Mouse (Mus musculus) urinary bladder, postnatal 36 days (tissue): ENCODE data around the gene Spata13.

Experiments used
- DNase-seq, 2 experiments: peaks; one replicate each; pipeline ENCODE4 v3.0.0; 2022; ENCODE audit warnings: low spot score in 2 of 2, mixed read lengths in 1 of 2

The Spata13 gene

GRCm38 (mm10) chr14:60715686-60716085 is 81.9 kb downstream of the Spata13 start:
- no peak for DNase-seq

DNA sequence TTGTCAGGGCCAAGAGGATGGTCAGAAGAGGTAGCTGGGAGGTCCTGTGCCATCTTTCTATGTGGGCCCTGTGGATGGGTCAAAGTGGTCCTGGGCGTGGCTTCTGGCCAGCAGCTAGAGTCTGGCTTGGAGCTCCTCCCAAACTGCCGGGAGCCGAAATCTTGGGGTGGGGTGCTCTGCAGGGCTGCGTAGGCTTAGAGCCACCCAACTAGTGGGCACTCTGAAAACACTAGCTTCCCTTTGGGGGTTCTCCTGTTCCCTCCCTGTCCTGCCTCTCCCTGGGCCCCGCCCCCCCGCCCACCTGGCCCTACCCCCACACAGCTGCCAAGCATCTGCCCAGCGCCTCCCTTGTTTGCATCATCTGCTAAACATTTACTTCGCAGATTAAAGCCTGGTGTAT is 87.5 kb downstream of the Spata13 start:
- no peak for DNase-seq

DNA sequence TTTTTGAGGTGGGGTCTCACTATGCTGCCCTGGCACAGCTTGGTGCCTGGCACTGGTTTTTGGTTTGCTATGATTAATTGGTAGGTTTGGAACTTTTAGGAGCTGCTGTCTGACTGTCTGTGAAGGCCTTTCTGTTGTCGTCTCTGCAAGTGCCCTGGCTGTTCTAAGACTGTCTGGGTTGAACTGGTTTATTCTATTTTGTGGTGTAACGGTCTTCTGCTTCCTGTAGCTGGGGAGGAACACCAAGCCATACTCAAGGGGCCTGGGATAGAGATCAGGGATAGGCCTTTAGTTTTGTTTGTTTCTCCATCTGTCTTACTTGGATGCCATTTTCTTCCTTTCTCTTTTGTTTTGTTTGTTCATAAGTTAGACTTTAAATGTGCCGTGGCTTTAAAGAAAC is 88.1 kb downstream of the Spata13 start:
- DNase-seq = no peak

- DNase-seq = peak in 1 of 2 experiments; percentile 40
Observed at GRCm38 (mm10) chr14:60726091-60726490, 92.3 kb downstream of the Spata13 start.

GRCm38 (mm10) chr14:60727130-60727529 is 93.3 kb downstream of the Spata13 start:
- no peak for DNase-seq

DNA sequence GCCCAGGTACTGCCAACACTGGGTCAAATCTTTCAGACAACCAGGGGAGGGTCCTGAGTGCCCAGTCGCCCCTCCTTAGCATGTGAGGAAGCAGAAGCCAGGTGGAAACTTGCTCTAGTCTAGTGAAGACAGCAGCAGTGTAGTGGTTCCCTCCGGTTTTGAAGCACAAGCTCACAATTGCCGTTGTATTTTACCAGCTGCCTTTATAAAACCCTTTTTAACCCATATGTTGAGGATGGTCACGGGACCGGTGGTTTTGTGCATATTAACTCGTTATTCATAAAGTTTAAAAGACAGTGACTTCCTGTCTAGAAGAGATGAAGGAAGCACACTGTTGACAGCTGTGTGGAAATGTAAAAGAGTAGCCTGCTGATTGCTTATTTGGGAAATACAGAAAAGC is 98.3 kb downstream of the Spata13 start:
- DNase-seq = no peak

- DNase-seq = peak in 1 of 2 experiments; percentile 39
Observed at GRCm38 (mm10) chr14:60732787-60733186, 99.0 kb downstream of the Spata13 start.

GRCm38 (mm10) chr14:60733706-60734105 is 99.9 kb downstream of the Spata13 start:
- no peak for DNase-seq

- DNase-seq = no peak
Observed at GRCm38 (mm10) chr14:60735206-60735605, 101.4 kb downstream of the Spata13 start.

- DNase-seq = no peak
Observed at GRCm38 (mm10) chr14:60735848-60736547, 102.2 kb downstream of the Spata13 start.

- DNase-seq = no peak
Observed at GRCm38 (mm10) chr14:60736591-60737192, 102.9 kb downstream of the Spata13 start.

DNA sequence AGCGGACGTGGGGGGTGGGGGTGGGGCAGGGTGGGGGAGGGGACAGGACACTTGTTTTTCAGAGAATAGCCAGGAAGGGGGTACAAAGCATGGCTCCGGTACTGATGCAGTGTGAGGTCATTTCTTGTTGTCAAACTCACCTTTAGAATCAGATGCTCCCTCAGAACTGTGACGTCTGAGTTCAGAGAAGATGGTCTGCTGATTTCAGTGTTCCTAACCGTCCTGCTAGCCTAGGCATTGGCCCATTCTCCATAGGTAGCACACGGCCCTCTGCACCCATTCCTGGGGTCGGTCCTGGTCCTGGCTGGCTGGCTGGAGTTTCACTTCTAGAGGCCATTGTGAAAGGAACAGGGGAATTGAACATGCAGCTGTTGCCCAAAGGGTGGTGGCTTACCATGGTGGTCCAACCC is 103.4 kb downstream of the Spata13 start:
- DNase-seq = no peak

GRCm38 (mm10) chr14:60738434-60738938 is 104.7 kb downstream of the Spata13 start:
- DNase-seq = no peak

DNA sequence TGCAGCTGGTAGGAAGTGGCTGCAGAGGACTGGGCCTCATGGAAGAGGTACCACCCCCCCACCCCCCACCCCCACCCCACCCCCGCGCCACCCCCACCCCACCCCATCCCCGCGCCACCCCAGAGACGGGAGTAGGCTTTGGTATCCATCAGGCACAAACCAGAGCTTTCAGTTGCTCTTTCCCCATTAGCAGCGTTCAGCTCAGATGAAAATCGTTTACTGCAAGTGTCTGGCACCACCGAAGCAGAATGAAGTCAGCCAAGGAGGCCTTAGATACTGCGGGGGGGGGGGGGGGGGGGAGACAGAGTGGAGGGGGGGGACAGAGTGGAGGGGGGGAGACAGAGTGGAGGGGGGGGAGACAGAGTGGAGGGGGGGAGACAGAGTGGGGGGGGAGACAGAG is 105.4 kb downstream of the Spata13 start:
- no peak for DNase-seq

- DNase-seq = no peak
Observed at GRCm38 (mm10) chr14:60739616-60740015, 105.8 kb downstream of the Spata13 start.

DNA sequence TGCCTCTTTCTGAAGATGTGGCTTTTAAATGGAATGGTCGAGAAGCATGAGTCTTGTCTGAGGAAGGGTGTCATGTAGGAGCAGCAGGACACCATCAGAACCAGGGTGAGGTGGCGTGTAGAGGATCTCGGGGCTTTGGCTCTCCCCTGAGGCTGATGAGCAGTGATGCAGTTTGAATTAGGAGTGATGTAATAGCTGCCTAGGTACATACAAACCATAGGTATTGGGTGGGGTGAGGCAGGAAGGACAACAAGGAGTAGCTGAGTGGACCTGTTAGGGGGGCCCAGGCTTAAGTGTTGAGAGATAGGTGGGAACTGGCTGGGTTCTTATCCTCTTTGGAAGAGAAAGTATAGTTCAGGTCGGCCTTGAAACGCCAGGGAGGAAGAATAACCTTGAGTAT is 106.7 kb downstream of the Spata13 start:
- no peak for DNase-seq

DNA sequence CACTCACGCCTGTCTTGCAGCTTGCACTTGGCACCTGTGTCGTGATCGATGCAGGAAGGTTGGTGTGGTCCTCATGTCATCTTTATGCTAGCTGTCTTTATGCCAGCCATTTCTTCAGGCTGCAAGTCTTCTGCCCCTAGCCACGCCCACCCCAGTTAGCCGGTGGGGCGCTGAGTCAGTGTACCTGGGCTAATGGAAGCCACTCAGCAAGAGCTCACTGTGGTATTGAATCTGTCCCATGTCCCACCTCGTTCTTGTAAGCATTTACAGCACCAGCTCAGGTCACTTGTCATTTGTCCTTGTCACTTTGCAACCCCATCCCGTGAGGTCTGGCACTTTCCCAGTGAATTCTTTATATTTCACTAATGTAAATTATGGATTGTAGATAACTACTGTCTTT is 107.2 kb downstream of the Spata13 start:
- DNase-seq = no peak

DNA sequence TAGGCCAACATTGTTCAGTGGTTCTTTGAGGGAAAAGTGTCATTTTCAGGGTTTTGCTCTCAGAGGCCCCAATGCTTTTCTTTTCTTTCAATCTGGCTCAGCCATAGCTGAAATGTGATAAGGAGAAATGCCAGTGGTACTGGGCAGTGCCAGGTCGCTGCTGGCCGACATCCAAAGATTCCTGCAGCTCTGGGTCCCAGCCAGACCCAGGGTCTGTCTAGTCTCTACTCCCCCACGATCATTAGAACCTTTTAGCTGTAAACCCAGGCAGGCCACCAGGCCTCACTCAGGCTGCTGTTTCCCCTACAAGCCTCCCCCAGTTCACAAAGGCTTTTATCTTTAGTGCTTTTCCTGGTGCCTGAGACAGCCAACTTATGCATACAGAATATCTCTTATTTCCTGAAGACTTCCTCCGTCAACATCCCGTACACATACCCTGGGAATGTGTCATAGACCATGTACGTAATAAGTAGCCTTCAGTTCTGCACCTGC is 107.7 kb downstream of the Spata13 start:
- no peak for DNase-seq

DNA sequence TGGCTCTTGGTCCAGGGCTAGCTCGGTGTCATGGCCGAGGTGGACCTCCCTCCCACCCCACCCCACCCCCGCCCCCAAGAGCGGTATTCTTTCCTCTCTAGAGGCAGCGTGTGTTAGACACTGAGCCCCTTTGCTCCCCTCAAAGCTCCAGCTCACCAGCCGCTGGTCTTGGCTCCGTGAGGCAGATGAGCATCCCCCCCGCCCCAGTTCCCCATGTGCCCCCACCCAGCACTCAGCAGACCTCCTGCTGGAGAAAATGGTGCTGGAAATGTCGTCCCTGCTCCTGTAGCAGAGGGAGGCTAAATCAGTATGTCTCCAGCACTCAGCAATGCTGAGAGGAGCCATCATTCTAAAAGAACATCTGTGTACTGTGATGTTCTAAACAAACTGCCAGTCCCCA is 109.9 kb downstream of the Spata13 start:
- DNase-seq = no peak

GRCm38 (mm10) chr14:60745201-60745600 is 111.4 kb downstream of the Spata13 start:
- DNase-seq = no peak

GRCm38 (mm10) chr14:60746141-60746540 is 112.3 kb downstream of the Spata13 start:
- DNase-seq = no peak

DNA sequence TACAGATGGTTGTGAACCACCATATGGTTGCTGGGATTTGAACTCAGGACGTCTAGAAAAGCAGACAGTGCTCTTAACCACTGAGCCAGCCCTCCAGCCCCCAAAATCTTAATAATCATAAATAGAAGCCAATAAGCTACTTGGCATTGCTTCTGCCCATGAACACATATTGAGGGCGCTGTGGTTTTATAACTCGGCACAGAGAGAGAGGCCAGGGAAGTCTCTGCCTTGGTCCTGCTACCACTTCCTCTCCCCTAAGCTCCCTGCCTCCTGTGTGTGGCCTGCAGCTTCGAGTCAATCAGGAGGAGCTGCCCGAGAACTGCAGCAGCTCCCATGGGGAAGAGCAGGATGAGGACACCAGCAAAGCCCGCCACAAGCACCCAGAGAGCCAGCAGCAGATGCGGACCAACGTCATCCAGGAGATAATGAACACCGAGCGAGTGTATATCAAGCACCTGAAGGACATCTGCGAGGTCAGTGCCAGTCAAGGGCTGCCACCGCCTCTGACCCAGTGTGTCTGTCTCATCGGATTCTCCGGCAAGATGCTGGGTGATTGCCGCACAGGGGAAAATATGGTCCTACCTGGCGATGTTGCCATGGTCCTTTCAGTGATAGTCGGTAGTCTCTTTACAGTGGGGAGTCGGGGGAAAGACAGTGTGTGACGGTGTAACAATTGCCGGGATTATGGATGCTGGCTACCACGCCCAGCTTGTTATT is 113.5 kb downstream of the Spata13 start:
- no peak for DNase-seq

DNA sequence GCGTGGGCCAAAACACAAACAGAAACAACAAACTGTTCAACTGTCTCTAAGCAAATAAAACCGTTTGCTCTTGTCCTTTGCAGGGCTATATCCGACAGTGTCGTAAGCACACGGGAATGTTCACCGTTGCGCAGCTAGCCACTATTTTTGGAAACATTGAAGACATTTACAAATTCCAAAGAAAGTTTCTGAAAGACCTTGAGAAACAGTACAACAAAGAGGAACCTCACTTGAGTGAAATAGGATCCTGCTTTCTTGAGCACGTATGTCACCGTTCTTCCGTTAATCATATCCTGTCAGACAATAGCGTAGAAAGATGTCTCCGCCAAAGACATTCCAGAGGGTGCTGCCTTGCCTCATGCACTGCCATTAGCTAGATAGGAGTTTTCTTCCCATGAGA is 116.1 kb downstream of the Spata13 start:
- DNase-seq = no peak
